Mouse (Mus musculus) CH12.LX (cell line): ENCODE measurements around the gene Cers6. TPM values are rescaled to one million over a fixed set of nuclear protein-coding genes. Genes with fewer than 3 reads are reported as not detected.

Experiments used
- DNase-seq: peaks from one replicate; pipeline ENCODE4 v3.0.0-alpha.2; 2013; ENCODE audit errors: extremely low read depth
- H3K27ac ChIP-seq: 2 replicates; pipeline ENCODE4 v1.5.1; 2012; ENCODE audit warnings: low read depth, mild to moderate bottlenecking, control low read depth, moderate library complexity; ENCODE audit not compliant: insufficient read depth
- H3K27me3 ChIP-seq: replicated peaks from 2 replicates; pipeline ENCODE3; 2012; ENCODE audit warnings: inconsistent platforms
- H3K36me3 ChIP-seq, 2 experiments: replicated peaks in 1 of 2; 2 replicates each; pipeline versions ENCODE3 to v1.6.1; 2012; ENCODE audit warnings: inconsistent platforms in 1 of 2, low read length in 1 of 2, mild to moderate bottlenecking in 1 of 2, mixed read lengths in 1 of 2, moderate library complexity in 1 of 2; ENCODE audit not compliant: control insufficient read depth in 1 of 2, insufficient read depth in 1 of 2
- H3K4me1 ChIP-seq, 2 experiments: 2 replicates each; pipeline ENCODE4 v1.6.1; 2012; ENCODE audit warnings: inconsistent platforms in 1 of 2, moderate library complexity in 1 of 2; ENCODE audit not compliant: insufficient read depth in 2 of 2, control insufficient read depth in 1 of 2
- H3K4me2 ChIP-seq: 2 replicates; pipeline ENCODE4 v1.6.1; 2012; ENCODE audit warnings: low read depth, mild to moderate bottlenecking, control low read depth; ENCODE audit not compliant: poor library complexity, insufficient read depth, severe bottlenecking
- H3K4me3 ChIP-seq, 3 experiments: fragments of 150-350 bp in 1 of 3; sonication (generic) in 1 of 3; replicated peaks in 1 of 3; 2 replicates each; pipeline versions ENCODE3 to v1.5.1; 2011 to 2012; ENCODE audit warnings: low read depth in 2 of 3, low read length in 2 of 3, mild to moderate bottlenecking in 2 of 3, moderate library complexity in 2 of 3, control low read depth in 1 of 3, improper control_type of control experiment in 1 of 3, inconsistent platforms in 1 of 3, mixed read lengths in 1 of 3; ENCODE audit not compliant: poor library complexity in 1 of 3
- H3K79me2 ChIP-seq: replicated peaks from 2 replicates; pipeline ENCODE4 v1.6.1; 2012; ENCODE audit warnings: mild to moderate bottlenecking, moderate library complexity; ENCODE audit not compliant: control insufficient read depth, poor library complexity, insufficient read depth, severe bottlenecking; ENCODE audit errors: extremely low read depth
- H3K9ac ChIP-seq: 2 replicates; pipeline ENCODE4 v1.6.1; 2012; ENCODE audit warnings: low read depth, mild to moderate bottlenecking, control low read depth, moderate library complexity; ENCODE audit not compliant: insufficient read depth
- H3K9me3 ChIP-seq: replicated peaks from 2 replicates; pipeline ENCODE3; 2012; ENCODE audit warnings: low read length, inconsistent platforms, mixed read lengths
- CHD1 ChIP-seq: IDR thresholded peaks from 2 replicates; pipeline ENCODE4 v1.6.1; 2012; ENCODE audit warnings: low read depth, low read length, improper control_type of control experiment, inconsistent platforms
- CHD2 ChIP-seq: IDR thresholded peaks from 2 replicates; pipeline ENCODE4 v1.6.1; 2011; ENCODE audit warnings: low read length, improper control_type of control experiment
- CTCF ChIP-seq, 2 experiments: IDR thresholded peaks in 1 of 2; conservative IDR thresholded peaks in 1 of 2; 2 replicates each; pipeline ENCODE4 v1.5.1; 2011 to 2012; ENCODE audit warnings: low read depth in 2 of 2, low read length in 2 of 2, improper control_type of control experiment in 1 of 2, inconsistent platforms in 1 of 2, mild to moderate bottlenecking in 1 of 2, moderate library complexity in 1 of 2
- ELF1 ChIP-seq: IDR thresholded peaks from 2 replicates; pipeline ENCODE4 v1.6.1; 2014; ENCODE audit warnings: low read depth, mild to moderate bottlenecking, inconsistent platforms, low read length, improper control_type of control experiment
- JUN ChIP-seq: IDR thresholded peaks from 2 replicates; pipeline ENCODE4 v1.6.1; 2011; ENCODE audit warnings: low read depth, mild to moderate bottlenecking, low read length, improper control_type of control experiment, moderate library complexity; ENCODE audit not compliant: insufficient read depth
- KAT2A ChIP-seq: IDR thresholded peaks from 2 replicates; pipeline ENCODE4 v1.6.1; 2012; ENCODE audit warnings: low read length, improper control_type of control experiment, inconsistent platforms; ENCODE audit not compliant: insufficient replicate concordance
- MAX ChIP-seq: IDR thresholded peaks from 2 replicates; pipeline ENCODE4 v1.6.1; 2011; ENCODE audit warnings: low read length, improper control_type of control experiment
- MAZ ChIP-seq: IDR thresholded peaks from 2 replicates; pipeline ENCODE4 v1.6.1; 2012; ENCODE audit warnings: low read depth, mild to moderate bottlenecking, inconsistent platforms, low read length, improper control_type of control experiment, moderate library complexity
- MXI1 ChIP-seq: IDR thresholded peaks from 2 replicates; pipeline ENCODE4 v1.6.1; 2011; ENCODE audit warnings: mild to moderate bottlenecking, low read depth, low read length, improper control_type of control experiment
- MYC ChIP-seq: IDR thresholded peaks from 2 replicates; pipeline ENCODE4 v1.6.1; 2011; ENCODE audit warnings: low read depth, mild to moderate bottlenecking, improper control_type of control experiment, low read length
- NELFE ChIP-seq: IDR thresholded peaks from 2 replicates; pipeline ENCODE4 v1.6.1; 2011; ENCODE audit warnings: low read depth, low read length, improper control_type of control experiment
- PAX5 ChIP-seq: IDR thresholded peaks from 2 replicates; pipeline ENCODE4 v1.6.1; 2012; ENCODE audit warnings: low read length, inconsistent platforms, mixed read lengths
- POLR2A ChIP-seq: IDR thresholded peaks from 2 replicates; pipeline ENCODE4 v1.6.1; 2011; ENCODE audit warnings: low read depth, mild to moderate bottlenecking, improper control_type of control experiment, low read length
- POLR2AphosphoS2 ChIP-seq: IDR thresholded peaks from 2 replicates; pipeline ENCODE4 v1.6.1; 2011; ENCODE audit warnings: low read depth, low read length, improper control_type of control experiment
- RCOR1 ChIP-seq: conservative IDR thresholded peaks from 2 replicates; pipeline ENCODE4 v1.6.1; 2012; ENCODE audit warnings: low read depth, mild to moderate bottlenecking, inconsistent platforms, low read length, improper control_type of control experiment
- SIN3A ChIP-seq: IDR thresholded peaks from 2 replicates; pipeline ENCODE4 v1.6.1; 2012; ENCODE audit warnings: low read length, improper control_type of control experiment, inconsistent platforms
- SMC3 ChIP-seq: IDR thresholded peaks from 2 replicates; pipeline ENCODE4 v1.6.1; 2011; ENCODE audit warnings: low read depth, low read length, improper control_type of control experiment
- TBP ChIP-seq: conservative IDR thresholded peaks from 2 replicates; pipeline ENCODE4 v1.6.1; 2011; ENCODE audit warnings: low read depth, low read length, improper control_type of control experiment
- TCF12 ChIP-seq: IDR thresholded peaks from 2 replicates; pipeline ENCODE4 v1.6.1; 2014; ENCODE audit warnings: low read depth, mild to moderate bottlenecking, inconsistent platforms, low read length, improper control_type of control experiment
- USF2 ChIP-seq: conservative IDR thresholded peaks from 2 replicates; pipeline ENCODE4 v1.6.1; 2011; ENCODE audit warnings: low read depth, low read length, improper control_type of control experiment
- ZC3H11A ChIP-seq: IDR thresholded peaks from 2 replicates; pipeline ENCODE4 v1.6.1; 2012; ENCODE audit warnings: low read depth, mild to moderate bottlenecking, inconsistent platforms, low read length, improper control_type of control experiment
- ZKSCAN1 ChIP-seq: IDR thresholded peaks from 2 replicates; pipeline ENCODE4 v1.6.1; 2012; ENCODE audit warnings: low read depth, inconsistent platforms, low read length, improper control_type of control experiment, borderline replicate concordance
- ZMIZ1 ChIP-seq: IDR thresholded peaks from 2 replicates; pipeline ENCODE4 v1.6.1; 2012; ENCODE audit warnings: low read depth, mild to moderate bottlenecking, inconsistent platforms, low read length, improper control_type of control experiment
- ZNF384 ChIP-seq: IDR thresholded peaks from 2 replicates; pipeline ENCODE4 v1.6.1; 2012; ENCODE audit warnings: low read depth, low read length, improper control_type of control experiment, inconsistent platforms
- dilution Hi-C: fragments of 300-500 bp; cut with MboI; formaldehyde crosslinking; loops from 2 replicates; pipeline ENCODE4 v1.14.3; 2020; ENCODE audit warnings: low sequenced_read_pairs; ENCODE audit not compliant: extremely low pct_unique_long_range_greater_than_20kb, extremely low pct_ligation_motif_present
- in situ Hi-C: fragments of 300-500 bp; cut with MboI; formaldehyde crosslinking; loops from 3 replicates; pipeline ENCODE4 v1.14.3; 2019; ENCODE audit warnings: low sequenced_read_pairs, low pct_ligation_motif_present, low pct_unique_long_range_greater_than_20kb, mixed read lengths
- polyA plus RNA-seq: library from polyadenylated mRNA; unstranded; fragments of >175 nt; gene quantifications from 2 replicates; pipeline ENCODE4 v1.2.1, GENCODE M21; 2012; ENCODE audit warnings: low read depth; ENCODE audit not compliant: insufficient read length
- total RNA-seq, 2 experiments: library from RNA; depleted of rRNA; stranded (reverse); fragments of 300-350 nt in 1 of 2; fragments of >200 nt in 1 of 2; gene quantifications; 2 replicates each; pipeline ENCODE4 v1.2.3; 2012 to 2014

Cers6 gene
- total and polyA plus RNA-seq, 3 experiments: not detected

DNA sequence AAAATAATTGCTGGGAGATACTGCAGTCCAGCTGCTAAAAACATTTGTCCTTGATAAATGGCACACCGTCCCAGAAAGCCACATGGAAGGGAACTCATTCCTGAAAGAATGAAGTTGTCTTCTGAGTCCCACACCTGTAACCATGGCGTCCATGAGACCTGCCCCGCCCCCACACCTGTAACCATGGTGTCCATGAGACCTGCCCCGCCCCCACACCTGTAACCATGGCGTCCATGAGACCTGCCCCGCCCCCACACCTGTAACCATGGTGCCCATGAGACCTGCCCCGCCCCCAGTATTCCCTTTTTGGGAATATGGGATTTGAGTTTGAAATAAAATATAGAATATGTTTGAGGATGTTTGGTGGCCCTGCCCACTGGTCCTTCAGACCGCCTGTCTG is 106.8 kb downstream of the Cers6 start:
- dilution Hi-C loops: no loop called here
- Histone ChIP-seq H3K4me2 (no peak overlapping the region), H3K36me3 (no peaks in the 10 kb centered on the region), H3K27ac (no peak overlapping the region), H3K9me3 (peaks cover 57% of the 10 kb centered on the region), H3K9ac (no peak overlapping the region), H3K4me1 (no peaks in the 10 kb centered on the region), H3K4me3 (no peak overlapping the region), H3K27me3 (no peaks in the 10 kb centered on the region), H3K79me2 (no peaks in the 10 kb centered on the region)
- TF ChIP-seq CHD1 (no peak), MYC (no peak), ELF1 (no peak), CTCF (conservative IDR thresholded peaks at IDR 0.05 in 1 of 2, IDR thresholded peaks at IDR 0.05 in 1 of 2; ENCODE audit: low read depth in 2 of 2, low read length in 2 of 2) (no peak), PAX5 (no peak), TBP (no peak), SIN3A (no peak), KAT2A (no peak), MAZ (no peak), ZC3H11A (no peak), USF2 (no peak), TCF12 (no peak), MXI1 (no peak), ZNF384 (no peak), CHD2 (no peak), POLR2AphosphoS2 (no peak), NELFE (no peak), ZMIZ1 (no peak)
- DNase-seq: no peak
- in situ Hi-C loops: no loop called here

DNA sequence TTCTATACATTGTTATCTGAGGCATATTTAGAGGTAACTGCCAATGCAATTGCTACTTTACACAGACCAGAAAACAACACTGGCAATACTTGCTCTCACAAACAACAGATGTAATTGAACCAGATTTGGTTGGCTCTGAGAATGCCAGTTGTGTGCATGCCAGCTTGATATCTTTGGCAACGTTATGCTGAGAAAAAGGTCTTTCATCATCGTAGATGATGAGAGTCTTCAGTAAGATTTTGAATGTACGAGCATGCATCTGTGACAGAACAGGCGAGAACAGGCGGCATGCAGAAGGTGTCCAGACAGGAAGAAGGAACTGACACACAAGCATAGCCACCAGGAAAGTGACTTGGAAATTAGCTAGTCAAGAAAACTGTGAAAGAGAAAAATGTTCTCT is 110.6 kb downstream of the Cers6 start:
- no peaks in the 10 kb centered on the region for H3K27me3 ChIP-seq
- DNase-seq: no peak
- no peak overlapping the region for H3K4me2 ChIP-seq
- no peaks in the 10 kb centered on the region for H3K4me1 ChIP-seq
- H3K27ac ChIP-seq: no peak overlapping the region
- no peak for TF ChIP-seq SMC3
- TF ChIP-seq POLR2A: no peak
- no peak for TF ChIP-seq JUN
- TF ChIP-seq MAX: no peak
- TF ChIP-seq ZKSCAN1: no peak
- TF ChIP-seq CTCF (conservative IDR thresholded peaks at IDR 0.05 in 1 of 2, IDR thresholded peaks at IDR 0.05 in 1 of 2; ENCODE audit: low read depth in 2 of 2, low read length in 2 of 2): no peak
- TF ChIP-seq RCOR1: no peak
- TF ChIP-seq ZC3H11A: no peak
- no peak for TF ChIP-seq MAZ
- no peaks in the 10 kb centered on the region for H3K36me3 ChIP-seq
- in situ Hi-C loops (no loop called here), dilution Hi-C loops (no loop called here)
- no peak overlapping the region for H3K4me3 ChIP-seq
- no peaks in the 10 kb centered on the region for H3K79me2 ChIP-seq
- H3K9me3 ChIP-seq: peaks cover 60% of the 10 kb centered on the region
- H3K9ac ChIP-seq: no peak overlapping the region
